Mouse (Mus musculus) cerebellum, postnatal 10 days (tissue): ENCODE measurements around the gene Shank2.

Experiments used
- DNase-seq, 2 experiments: peaks; one replicate each; pipeline ENCODE4 v3.0.0; 2021; ENCODE audit warnings: mixed read lengths in 2 of 2

The Shank2 gene

GRCm38 (mm10) chr7:144108141-144108540 is 106.4 kb downstream of the Shank2 start:
- no peak for DNase-seq

- no peak for DNase-seq
Measured at GRCm38 (mm10) chr7:144111026-144111604, 109.4 kb downstream of the Shank2 start.

GRCm38 (mm10) chr7:144111981-144112380 is 110.3 kb downstream of the Shank2 start:
- DNase-seq: no peak

- DNase-seq: no peak
Measured at GRCm38 (mm10) chr7:144114230-144114629, 112.5 kb downstream of the Shank2 start.

GRCm38 (mm10) chr7:144119562-144119961 is 117.8 kb downstream of the Shank2 start:
- no peak for DNase-seq

GRCm38 (mm10) chr7:144132699-144133387 is 131.1 kb downstream of the Shank2 start:
- peak; percentile 33 to 47 for DNase-seq

- DNase-seq: peak in 1 of 2 experiments; percentile 37
Measured at GRCm38 (mm10) chr7:144133388-144133998, 131.8 kb downstream of the Shank2 start.

- peak; percentile 35 to 41 for DNase-seq
Measured at GRCm38 (mm10) chr7:144134699-144135098, 133.0 kb downstream of the Shank2 start.

- DNase-seq: no peak
Measured at GRCm38 (mm10) chr7:144137827-144138226, 136.1 kb downstream of the Shank2 start.

GRCm38 (mm10) chr7:144138476-144138875 is 136.7 kb downstream of the Shank2 start:
- DNase-seq: no peak

- DNase-seq: no peak
Measured at GRCm38 (mm10) chr7:144139691-144140090, 138.0 kb downstream of the Shank2 start.

GRCm38 (mm10) chr7:144140470-144140869 is 138.7 kb downstream of the Shank2 start:
- DNase-seq: peak; percentile 72 to 73

GRCm38 (mm10) chr7:144142036-144142435 is 140.3 kb downstream of the Shank2 start:
- peak; percentile 56 to 58 for DNase-seq

- no peak for DNase-seq
Measured at GRCm38 (mm10) chr7:144143941-144144340, 142.2 kb downstream of the Shank2 start.

GRCm38 (mm10) chr7:144148111-144148510 is 146.4 kb downstream of the Shank2 start:
- no peak for DNase-seq

- no peak for DNase-seq
Measured at GRCm38 (mm10) chr7:144153124-144153523, 151.4 kb downstream of the Shank2 start.

GRCm38 (mm10) chr7:144153682-144154081 is 152.0 kb downstream of the Shank2 start:
- DNase-seq: no peak

GRCm38 (mm10) chr7:144157936-144158335 is 156.2 kb downstream of the Shank2 start:
- peak; percentile 43 to 58 for DNase-seq

GRCm38 (mm10) chr7:144159556-144159955 is 157.8 kb downstream of the Shank2 start:
- peak; percentile 54 to 60 for DNase-seq

GRCm38 (mm10) chr7:144160066-144160465 is 158.3 kb downstream of the Shank2 start:
- DNase-seq: no peak

GRCm38 (mm10) chr7:144160646-144161249 is 159.0 kb downstream of the Shank2 start:
- DNase-seq: peak; percentile 53 to 60

GRCm38 (mm10) chr7:144170272-144170671 is 168.5 kb downstream of the Shank2 start:
- DNase-seq: no peak

- DNase-seq: peak in 1 of 2 experiments; percentile 29
Measured at GRCm38 (mm10) chr7:144170686-144171085, 169.0 kb downstream of the Shank2 start.

- peak; percentile 29 to 34 for DNase-seq
Measured at GRCm38 (mm10) chr7:144173869-144174268, 172.1 kb downstream of the Shank2 start.
